Mouse (Mus musculus): Measurements from ENCODE around the gene Ppib. TPM values are rescaled to one million over a fixed set of nuclear protein-coding genes. Genes with fewer than 3 reads are reported as not detected.

Ppib gene
- total RNA-seq, 2 experiments from 2014 or later, result 268 to 273 TPM

Other genes with a start within 250 kb of the Ppib start
- gene Zfp609, start 232.7 kb upstream of the Ppib start, total RNA-seq (2021), result 10 to 100 TPM; 49.1 to 51.0 TPM
- 1 to 10 TPM; 4.8 to 6.1 TPM for gene Pclaf, start 170.0 kb upstream of the Ppib start, total RNA-seq (2021)
- 10 to 100 TPM; 35.7 to 39.0 TPM for gene Trip4, start 151.4 kb upstream of the Ppib start, total RNA-seq (2021)
- 10 to 100 TPM; 49.6 to 50.7 TPM for gene Csnk1g1, start 151.3 kb upstream of the Ppib start, total RNA-seq (2021)
- gene Snx22, start 9.5 kb downstream of the Ppib start, total RNA-seq (2021), result 1 to 10 TPM; 7.7 to 7.9 TPM
- gene Snx1, start 66.4 kb downstream of the Ppib start, total RNA-seq (2021), result 10 to 100 TPM; 55.2 to 56.4 TPM
- 10 to 100 TPM; 27.2 to 28.9 TPM for gene Ciao2a, start 66.4 kb downstream of the Ppib start, total RNA-seq (2021)
- gene Dapk2, start 98.0 kb downstream of the Ppib start, total RNA-seq (2021), result under 1 TPM; 0.87 to 0.94 TPM